Mouse (Mus musculus) neural tube, embryonic 11.5 days (tissue): ENCODE data around the gene Srgap1. TPM values are rescaled to one million over a fixed set of nuclear protein-coding genes. Genes with fewer than 3 reads are reported as not detected.

Source experiments
- ATAC-seq: fragments of 200-750 bp; cut with Nextera tagmentation; 2 replicates; pipeline ENCODE4 v1.8.0; 2017; ENCODE audit warnings: moderate number of reproducible peaks, mild to moderate bottlenecking, moderate TSS enrichment, moderate library complexity; ENCODE audit not compliant: insufficient read depth, low FRiP score, low TSS enrichment
- DNase-seq: peaks from one replicate; pipeline ENCODE4 v3.0.0-alpha.2; 2015; ENCODE audit warnings: low spot score
- H3K27ac ChIP-seq: fragments of 300-500 bp; sonication (generic); 2 replicates; pipeline ENCODE4 v1.5.1; 2014; ENCODE audit warnings: low read depth, mild to moderate bottlenecking, low read length
- H3K27me3 ChIP-seq: fragments of 300-500 bp; sonication (generic); 2 replicates; pipeline ENCODE4 v1.6.1; 2014; ENCODE audit warnings: mild to moderate bottlenecking, low read length, mixed read lengths; ENCODE audit not compliant: control insufficient read depth, insufficient read depth
- H3K36me3 ChIP-seq: fragments of 300-500 bp; sonication (generic); 2 replicates; pipeline ENCODE4 v1.6.1; 2014; ENCODE audit warnings: mild to moderate bottlenecking, low read length, moderate library complexity, mixed read lengths; ENCODE audit not compliant: control insufficient read depth, insufficient read depth
- H3K4me1 ChIP-seq: fragments of 300-500 bp; sonication (generic); 2 replicates; pipeline ENCODE4 v1.6.1; 2014; ENCODE audit warnings: low read length, mixed read lengths; ENCODE audit not compliant: control insufficient read depth, insufficient read depth
- H3K4me2 ChIP-seq: fragments of 300-500 bp; sonication (generic); 2 replicates; pipeline ENCODE4 v1.6.1; 2014; ENCODE audit warnings: low read depth, mild to moderate bottlenecking, moderate library complexity
- H3K4me3 ChIP-seq: fragments of 300-500 bp; sonication (generic); 2 replicates; pipeline ENCODE4 v1.5.1; 2014; ENCODE audit warnings: low read depth, low read length
- H3K9ac ChIP-seq: fragments of 300-500 bp; sonication (generic); 2 replicates; pipeline ENCODE4 v1.6.1; 2014; ENCODE audit warnings: mild to moderate bottlenecking, low read length
- H3K9me3 ChIP-seq: fragments of 300-500 bp; sonication (generic); 2 replicates; pipeline ENCODE4 v1.6.1; 2016; ENCODE audit warnings: low read length; ENCODE audit not compliant: control insufficient read depth
- WGBS: fragments of 180-500 bp; shearing (Covaris S2); extraction: QIAGEN DNeasy Blood & Tissue Kit; methylation state at CpG from one replicate; pipeline ENCODE4 v1.1.7; 2014; 5-methylcytosine and 5-hydroxymethylcytosine counted together
- polyA plus RNA-seq: library from polyadenylated mRNA; unstranded; fragments of >200 nt; fragmentation: Nextera tagmentation; extraction: Ambion mirVana; gene quantifications from 2 replicates; pipeline ENCODE4 v1.2.1, GENCODE M21; 2014

Srgap1 gene
- polyA plus RNA-seq, 1 experiment from 2014 or later = 11.0 TPM

- Histone ChIP-seq H3K9ac (0 out of 2 replicates have a peak overlapping the region, but pooled peaks have one; percentile 18), H3K4me2 (no peak overlapping the region), H3K27me3 (no peaks in the 10 kb centered on the region), H3K36me3 (no peaks in the 10 kb centered on the region), H3K4me1 (peaks cover 13% of the 10 kb centered on the region), H3K4me3 (no peak overlapping the region), H3K9me3 (no peaks in the 10 kb centered on the region), H3K27ac (no peak overlapping the region)
- no peak for ATAC-seq
- WGBS = 62% methylated on average over 8 of the region's 8 CpGs
- no peak for DNase-seq
Observed at GRCm38 (mm10) chr10:121971658-121972057, 75.5 kb downstream of the Srgap1 start.

- H3K4me3 ChIP-seq = no peak overlapping the region
- H3K27me3 ChIP-seq = no peaks in the 10 kb centered on the region
- no peak overlapping the region for H3K9ac ChIP-seq
- H3K9me3 ChIP-seq = no peaks in the 10 kb centered on the region
- ATAC-seq = no peak
- H3K36me3 ChIP-seq = no peaks in the 10 kb centered on the region
- H3K4me2 ChIP-seq = no peak overlapping the region
- H3K27ac ChIP-seq = no peak overlapping the region
- peaks cover 13% of the 10 kb centered on the region for H3K4me1 ChIP-seq
- 70% methylated on average over 6 of the region's 6 CpGs for WGBS
- no peak for DNase-seq
Observed at GRCm38 (mm10) chr10:121970912-121971311, 76.2 kb downstream of the Srgap1 start.

DNA sequence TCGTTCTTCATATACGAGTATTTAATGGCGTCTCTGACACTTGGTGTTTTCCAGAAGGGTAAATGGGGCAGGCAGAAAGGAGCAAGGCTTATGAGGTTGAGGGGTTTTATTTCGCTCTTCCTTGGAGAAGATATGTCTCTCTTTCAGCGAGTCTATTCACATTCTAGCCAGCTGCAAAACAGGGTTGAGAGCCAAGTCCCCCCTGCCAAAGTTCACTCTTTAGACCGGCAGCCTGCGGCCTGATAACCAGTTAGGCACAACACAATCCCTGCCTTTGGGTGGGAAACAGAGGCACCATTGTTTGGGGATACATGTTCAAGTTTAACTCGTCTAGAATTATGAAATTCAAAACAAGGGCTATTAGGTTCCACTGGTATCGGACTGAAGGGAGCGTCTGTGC is 83.0 kb downstream of the Srgap1 start:
- Histone ChIP-seq H3K9me3 (no peaks in the 10 kb centered on the region), H3K27me3 (no peaks in the 10 kb centered on the region), H3K4me3 (no peak overlapping the region), H3K4me2 (no peak overlapping the region), H3K36me3 (no peaks in the 10 kb centered on the region), H3K4me1 (peaks cover 8% of the 10 kb centered on the region; the same call in 1 of the 2 replicates), H3K27ac (no peak overlapping the region), H3K9ac (no peak overlapping the region)
- DNase-seq (no peak), ATAC-seq (no peak)
- 86% methylated on average over 10 of the region's 10 CpGs for WGBS

- WGBS = 53% methylated on average over 4 of the region's 4 CpGs
- no peak for ATAC-seq
Observed at GRCm38 (mm10) chr10:121962053-121962452, 85.1 kb downstream of the Srgap1 start.

DNA sequence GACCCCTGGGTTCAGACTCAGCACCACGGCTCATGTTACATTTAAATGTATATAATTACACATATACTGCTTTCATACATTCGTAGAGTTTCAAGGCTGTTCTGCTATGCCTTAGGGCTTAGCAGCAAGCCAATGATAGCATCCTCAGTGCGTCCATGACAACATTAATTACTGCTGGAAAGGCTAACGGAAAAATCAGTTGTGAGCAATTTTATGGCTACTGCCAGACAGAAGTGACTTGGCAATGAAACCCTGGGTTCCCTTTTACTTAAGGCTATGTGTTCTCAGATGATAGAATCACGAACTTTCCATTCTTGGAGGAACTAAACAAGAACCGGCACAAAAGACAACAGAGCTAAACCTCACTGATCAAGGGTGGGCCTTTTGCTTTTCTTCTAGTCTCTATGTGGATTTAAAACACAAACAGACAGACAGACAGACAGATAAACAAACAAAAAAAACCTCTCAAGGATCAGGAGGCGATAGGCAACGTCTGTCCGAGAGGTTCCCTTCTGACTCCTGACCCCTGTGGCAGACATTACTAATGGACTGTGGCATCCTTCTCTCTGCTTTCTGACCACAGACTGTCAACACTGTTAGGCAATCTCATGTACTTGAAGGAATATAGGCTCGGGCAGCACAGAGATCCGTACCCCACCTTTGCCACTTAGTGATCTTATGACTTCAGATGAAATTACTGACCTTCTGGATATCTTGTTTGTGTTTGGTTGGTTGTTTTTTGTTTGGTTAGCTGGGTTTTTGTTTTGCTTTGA is 85.8 kb downstream of the Srgap1 start:
- no peak overlapping the region for H3K27ac ChIP-seq
- DNase-seq (no peak), ATAC-seq (no peak)
- no peaks in the 10 kb centered on the region for H3K36me3 ChIP-seq
- no peak overlapping the region for H3K9ac ChIP-seq
- H3K9me3 ChIP-seq = no peaks in the 10 kb centered on the region
- H3K27me3 ChIP-seq = no peaks in the 10 kb centered on the region
- H3K4me2 ChIP-seq = no peak overlapping the region
- WGBS = 63% methylated on average over 11 of the region's 11 CpGs
- H3K4me3 ChIP-seq = no peak overlapping the region
- peaks cover 2% of the 10 kb centered on the region; the same call in 1 of the 2 replicates for H3K4me1 ChIP-seq

More at GRCm38 (mm10) chr10:121962053-121962452, 85.1 kb downstream of the Srgap1 start:
- Histone ChIP-seq H3K4me2 (no peak overlapping the region), H3K4me1 (peaks cover 2% of the 10 kb centered on the region; the same call in 1 of the 2 replicates), H3K9me3 (no peaks in the 10 kb centered on the region), H3K9ac (no peak overlapping the region), H3K27me3 (no peaks in the 10 kb centered on the region), H3K27ac (no peak overlapping the region), H3K36me3 (no peaks in the 10 kb centered on the region), H3K4me3 (no peak overlapping the region)
- DNase-seq = no peak

GRCm38 (mm10) chr10:121958741-121959140 is 88.4 kb downstream of the Srgap1 start:
- 84% methylated on average over 8 of the region's 8 CpGs for WGBS
- H3K36me3 ChIP-seq = no peaks in the 10 kb centered on the region
- no peak overlapping the region for H3K9ac ChIP-seq
- no peak overlapping the region for H3K4me3 ChIP-seq
- DNase-seq (no peak), ATAC-seq (no peak)
- H3K4me2 ChIP-seq = no peak overlapping the region
- H3K27me3 ChIP-seq = no peaks in the 10 kb centered on the region
- peaks cover 2% of the 10 kb centered on the region; the same call in 1 of the 2 replicates for H3K4me1 ChIP-seq
- no peak overlapping the region for H3K27ac ChIP-seq
- no peaks in the 10 kb centered on the region for H3K9me3 ChIP-seq

DNA sequence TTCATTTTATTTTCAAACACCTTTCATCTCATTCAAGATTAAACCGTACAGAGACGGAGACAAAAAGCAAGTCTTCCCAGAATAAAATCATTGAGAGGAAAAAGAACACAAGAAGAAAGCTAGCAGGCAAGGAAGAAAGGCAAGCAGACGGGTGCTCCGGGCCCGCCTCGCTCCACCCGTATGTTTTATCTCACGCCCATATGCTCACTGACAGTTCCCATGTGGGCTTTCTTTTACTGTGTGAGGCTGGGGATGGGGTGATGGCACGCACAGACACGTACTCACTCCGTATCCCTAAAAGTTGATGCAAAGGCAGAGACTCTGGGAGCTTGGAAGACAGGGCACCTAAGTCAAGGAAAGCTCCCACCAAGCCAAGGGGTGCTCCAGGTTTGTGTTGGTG is 90.6 kb downstream of the Srgap1 start:
- Histone ChIP-seq H3K4me2 (no peak overlapping the region), H3K27me3 (no peaks in the 10 kb centered on the region), H3K4me1 (peaks cover 2% of the 10 kb centered on the region; the same call in 1 of the 2 replicates), H3K4me3 (no peak overlapping the region), H3K36me3 (no peaks in the 10 kb centered on the region), H3K9ac (no peak overlapping the region), H3K27ac (no peak overlapping the region), H3K9me3 (no peaks in the 10 kb centered on the region)
- WGBS = 80% methylated on average over 11 of the region's 11 CpGs
- DNase-seq (no peak), ATAC-seq (no peak)

- DNase-seq (peak; percentile 25), ATAC-seq (no peak)
- Histone ChIP-seq H3K4me3 (no peak overlapping the region), H3K9me3 (no peaks in the 10 kb centered on the region), H3K27me3 (no peaks in the 10 kb centered on the region), H3K27ac (no peak overlapping the region), H3K36me3 (no peaks in the 10 kb centered on the region), H3K4me2 (no peak overlapping the region), H3K4me1 (no peaks in the 10 kb centered on the region; the same call in 1 of the 2 replicates), H3K9ac (no peak overlapping the region)
- WGBS = 46% methylated on average over 4 of the region's 4 CpGs
Observed at GRCm38 (mm10) chr10:121955730-121956129, 91.4 kb downstream of the Srgap1 start.

DNA sequence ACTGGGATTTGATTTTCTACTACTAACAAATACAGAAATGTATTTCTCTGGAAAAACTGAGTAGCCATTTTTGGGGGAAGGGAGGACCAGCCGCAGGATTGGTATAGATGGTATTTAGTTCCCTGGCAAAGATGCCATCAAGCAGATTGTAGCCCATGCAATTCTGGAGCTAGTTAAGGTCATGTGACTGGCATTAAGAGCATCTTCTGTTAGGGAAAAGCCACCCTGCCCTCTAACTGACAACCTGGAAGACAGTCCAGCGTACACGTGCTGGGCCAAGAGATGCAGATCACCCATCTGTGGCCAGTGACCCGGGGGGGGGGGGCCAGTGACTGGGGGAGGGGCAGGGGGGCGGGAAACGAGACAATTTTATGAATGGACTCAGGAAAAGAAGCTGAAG is 92.2 kb downstream of the Srgap1 start:
- Histone ChIP-seq H3K27me3 (no peaks in the 10 kb centered on the region), H3K9ac (no peak overlapping the region), H3K36me3 (no peaks in the 10 kb centered on the region), H3K27ac (no peak overlapping the region), H3K4me3 (no peak overlapping the region), H3K9me3 (no peaks in the 10 kb centered on the region), H3K4me1 (no peaks in the 10 kb centered on the region; the same call in 1 of the 2 replicates), H3K4me2 (no peak overlapping the region)
- WGBS = 85% methylated on average over 6 of the region's 6 CpGs
- ATAC-seq (no peak), DNase-seq (no peak)
